Mouse (Mus musculus) retina, embryonic 14.5 days (tissue): Measurements from ENCODE around the gene Clstn3.
"Not testable (repeated sequence)": the region's sequence is repeated elsewhere in the genome, so short reads cannot be mapped to it uniquely, and the experiment has no call there.

Experiments
- DNase-seq: peaks from one replicate; pipeline ENCODE4 v3.0.0-alpha.2; 2015; ENCODE audit warnings: low spot score

Gene Clstn3

DNA sequence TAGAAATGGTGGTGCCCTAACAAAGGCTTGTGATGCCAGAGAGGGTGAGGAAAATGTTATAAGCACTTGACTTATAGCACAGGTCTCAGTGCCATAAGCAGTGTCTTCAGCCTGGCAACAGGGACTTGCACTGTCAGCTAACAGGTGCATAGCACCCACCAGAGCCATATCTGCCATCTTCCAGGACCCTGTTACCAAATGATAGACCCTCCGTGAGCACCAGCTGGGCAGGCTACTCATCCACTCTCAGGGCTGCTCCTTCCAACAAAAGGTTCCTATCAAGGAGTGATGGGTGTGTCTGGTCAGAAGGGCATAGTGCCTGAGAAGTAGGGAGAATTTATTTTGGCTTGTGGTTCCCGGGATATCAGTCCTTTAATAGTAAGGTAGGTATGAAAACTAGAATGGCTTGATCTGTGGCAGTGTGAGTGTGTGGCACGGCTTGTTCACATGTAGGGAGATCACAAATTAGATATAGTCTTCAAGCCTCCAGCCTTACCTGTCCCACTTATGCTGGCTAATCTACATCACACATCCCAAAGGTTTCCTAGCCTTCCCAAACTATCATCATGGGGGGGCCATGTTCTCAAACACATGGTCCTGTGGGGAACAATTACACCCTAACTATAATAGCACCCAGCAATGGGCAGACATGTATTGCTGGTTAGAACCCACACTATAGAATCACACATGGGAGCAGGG is 14.4 kb upstream of the Clstn3 start:
- DNase-seq: no peak

DNA sequence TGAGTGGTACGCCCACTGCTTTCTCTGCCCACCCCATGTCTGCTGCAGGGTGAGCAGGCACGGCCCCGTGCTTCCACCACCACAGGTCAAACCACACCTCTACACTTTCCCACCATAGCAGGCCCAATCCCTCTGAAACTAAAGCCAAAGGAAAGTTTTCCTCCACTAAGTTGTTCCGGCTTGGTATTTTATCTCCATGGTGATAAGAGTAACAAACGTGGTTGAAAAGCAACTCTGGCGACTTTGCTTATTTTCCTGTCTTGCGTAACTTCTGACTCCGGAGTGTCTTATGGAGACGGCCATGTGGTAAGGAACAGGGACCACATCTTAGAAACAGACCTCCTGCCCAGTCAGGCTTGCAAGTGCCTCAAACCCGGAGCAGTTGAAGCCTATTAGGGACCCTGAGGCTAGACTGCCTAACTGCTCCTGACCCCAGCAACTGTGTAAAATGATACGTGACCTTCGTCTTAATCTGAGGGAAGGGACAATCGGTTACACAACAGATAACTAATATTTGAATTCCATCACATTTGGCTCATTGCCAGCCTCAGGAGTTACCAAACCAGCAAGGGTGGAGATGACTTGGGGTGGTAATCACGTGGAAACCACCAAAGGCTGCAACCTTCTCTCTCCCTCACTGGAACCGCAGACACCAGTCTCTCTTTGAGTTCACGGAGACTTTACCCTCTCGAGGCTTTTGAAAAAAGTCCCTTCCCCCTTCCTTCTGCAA is 13.5 kb upstream of the Clstn3 start:
- no peak for DNase-seq

DNA sequence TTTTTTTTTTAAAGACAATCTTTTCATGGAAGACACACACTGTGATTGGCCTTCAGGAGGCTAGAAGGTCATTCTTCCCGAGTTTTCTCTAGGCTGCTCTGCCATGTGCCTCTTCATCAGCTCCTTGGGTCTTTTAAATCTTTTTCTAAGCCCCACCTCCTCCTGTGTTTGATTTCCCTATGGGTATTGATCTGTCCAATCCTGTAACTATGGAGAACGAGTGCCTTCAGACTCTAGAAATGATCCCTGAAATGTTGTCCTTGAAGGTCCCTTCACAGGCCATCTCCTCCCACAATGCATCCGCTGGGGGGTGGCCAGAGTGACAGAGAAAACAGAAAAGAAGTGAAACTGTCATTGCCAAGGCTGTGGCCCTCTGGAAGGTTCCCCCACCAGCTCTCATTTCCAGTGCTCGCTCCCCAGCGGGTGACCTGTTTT is 12.6 kb upstream of the Clstn3 start:
- no peak for DNase-seq

DNA sequence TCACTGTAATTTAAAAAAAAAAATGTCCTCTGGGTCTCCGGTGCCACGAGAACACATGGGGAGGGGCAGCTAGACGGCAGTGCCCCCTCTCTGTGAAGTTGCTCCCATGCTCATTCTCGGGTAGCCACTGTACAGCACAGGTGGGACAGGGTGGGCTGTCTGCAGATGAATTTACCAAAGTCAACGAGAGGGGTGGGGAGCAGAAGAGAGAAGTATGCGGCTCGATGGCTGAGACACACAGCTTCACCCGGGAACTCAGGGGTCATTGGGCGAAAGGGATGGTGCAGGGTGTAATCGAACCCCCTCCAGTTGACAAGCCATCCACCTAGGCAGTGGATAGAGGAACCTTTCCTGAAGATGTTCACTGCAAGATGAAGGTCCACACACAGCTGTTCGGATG is 12.2 kb upstream of the Clstn3 start:
- DNase-seq: no peak

DNA sequence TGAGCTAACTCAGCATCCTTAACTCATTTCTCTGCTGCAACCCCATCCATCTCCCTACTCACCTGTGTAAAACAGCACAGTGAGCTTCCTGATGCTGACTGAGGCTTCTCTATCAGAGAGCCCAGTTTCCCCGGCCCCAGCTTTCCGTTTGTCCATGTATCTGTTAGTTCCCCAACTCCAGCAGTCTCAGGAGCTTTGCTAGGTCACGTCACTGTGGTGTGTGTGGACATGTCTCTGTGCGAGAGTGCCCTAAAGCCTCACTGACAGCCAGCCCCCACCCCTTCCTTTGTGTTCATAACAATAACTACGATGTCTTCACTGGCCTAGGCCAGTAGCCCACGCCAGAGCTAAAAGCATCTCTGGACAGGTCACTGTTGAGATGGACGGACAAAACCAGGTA is 11.6 kb upstream of the Clstn3 start:
- DNase-seq: no peak

DNA sequence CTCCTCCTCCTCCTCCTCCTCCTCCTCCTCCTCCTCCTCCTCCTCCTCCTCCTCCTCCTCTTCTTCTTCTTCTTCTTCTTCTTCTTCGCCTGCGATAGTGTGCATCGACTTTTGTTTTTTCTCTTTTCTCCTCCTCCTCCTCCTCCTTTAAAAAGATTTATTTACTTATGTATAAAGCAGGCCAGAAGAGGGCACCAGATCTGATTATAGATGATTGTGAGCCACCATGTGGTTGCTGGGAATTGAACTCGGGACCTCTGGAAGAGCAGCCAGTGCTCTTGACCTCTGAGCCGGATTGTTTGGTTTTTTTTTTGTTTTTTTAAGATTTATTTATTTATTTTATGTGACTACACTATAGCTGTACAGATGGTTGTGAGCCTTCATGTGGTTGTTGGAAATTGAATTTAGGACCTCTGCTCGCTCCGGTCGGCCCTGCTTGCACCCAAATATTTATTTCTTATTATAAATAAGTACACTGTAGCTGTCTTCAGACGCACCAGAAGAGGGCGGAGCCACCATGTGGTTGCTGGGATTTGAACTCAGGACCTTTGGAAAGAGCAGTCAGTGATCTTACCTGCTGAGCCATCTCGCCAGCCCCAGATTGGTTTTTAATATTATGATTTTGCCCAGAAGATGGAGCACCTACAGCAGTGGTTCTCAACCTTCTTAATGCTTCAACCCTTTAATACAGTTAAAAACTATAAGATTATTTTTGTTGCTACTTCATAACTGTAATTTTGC is 10.9 kb upstream of the Clstn3 start:
- DNase-seq: not testable (repeated sequence)

DNA sequence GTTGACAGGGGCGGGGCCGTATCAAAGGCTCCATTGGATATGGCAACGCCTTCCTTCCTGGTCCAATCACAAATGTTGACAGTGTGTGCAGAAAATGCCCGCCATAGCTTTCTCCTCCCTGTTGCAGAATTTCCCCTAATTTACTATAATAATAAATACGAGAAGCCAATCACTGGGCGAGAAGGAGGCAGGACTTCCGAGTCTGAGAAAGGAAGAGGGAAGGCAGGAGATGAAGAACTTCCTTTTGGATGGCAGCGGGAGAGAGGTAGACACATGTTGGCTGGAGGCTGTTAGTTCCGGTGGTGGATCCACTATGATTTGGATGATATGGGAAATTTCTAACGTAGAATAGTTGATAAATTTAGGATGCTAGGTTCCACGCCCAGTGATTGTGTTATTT is 10.0 kb upstream of the Clstn3 start:
- DNase-seq: no peak

DNA sequence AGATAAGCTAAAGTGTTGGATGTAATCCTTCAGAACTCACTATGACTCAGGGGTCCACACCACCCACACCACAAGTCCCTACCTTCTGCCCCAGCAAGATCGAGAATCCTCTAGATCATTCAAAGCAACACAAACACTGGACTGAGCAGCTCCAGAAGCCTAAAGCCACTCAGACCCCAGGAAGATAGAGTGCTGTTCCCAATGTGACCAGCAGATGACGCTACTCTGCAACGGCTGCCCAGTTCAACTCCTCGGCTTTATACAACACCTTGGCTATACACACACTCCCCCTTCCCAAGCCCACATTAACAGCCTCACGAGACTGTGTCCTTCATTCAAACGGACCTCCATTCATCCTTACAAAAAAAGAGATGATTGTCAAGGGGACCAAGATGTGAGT is 8.2 kb upstream of the Clstn3 start:
- DNase-seq: peak; percentile 35

DNA sequence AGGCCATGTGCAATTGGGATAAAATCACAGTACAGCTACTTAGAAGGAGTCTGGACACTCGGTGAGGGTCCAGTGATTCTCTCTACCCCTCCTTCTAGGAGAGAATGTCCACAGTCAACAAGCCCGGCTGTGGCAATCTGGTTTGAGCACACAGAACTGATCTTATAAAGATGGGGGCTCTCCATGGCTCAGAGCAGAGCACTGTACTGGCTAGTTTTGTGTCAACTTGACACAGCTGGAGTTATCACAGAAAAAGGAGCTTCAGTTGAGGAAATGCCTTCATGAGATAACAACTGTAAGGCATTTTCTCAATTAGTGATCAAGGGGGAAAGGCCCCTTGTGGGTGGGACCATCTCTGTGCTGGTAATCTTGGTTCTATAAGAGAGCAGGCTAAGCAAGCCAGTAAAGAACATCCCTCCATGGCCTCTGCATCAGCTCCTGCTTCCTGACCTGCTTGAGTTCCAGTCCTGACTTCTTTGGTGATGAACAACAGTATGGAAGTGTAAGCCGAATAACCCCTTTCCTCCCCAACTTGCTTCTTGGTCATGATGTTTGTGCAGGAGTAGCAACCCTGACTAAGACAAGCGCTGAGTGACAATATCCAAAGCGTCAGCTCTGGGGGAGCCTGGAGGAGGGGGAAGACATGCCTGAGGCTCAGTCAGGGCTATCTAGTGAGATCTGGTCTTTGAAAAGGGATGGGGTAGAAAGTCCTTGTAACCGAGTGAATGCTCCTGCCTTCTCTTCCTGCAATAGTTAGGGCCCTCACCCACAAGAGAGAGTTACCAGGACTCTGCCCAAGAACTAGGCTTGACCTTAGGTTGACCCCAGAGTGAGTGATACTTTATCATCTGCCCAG is 7.4 kb upstream of the Clstn3 start:
- DNase-seq: not testable (repeated sequence)

DNA sequence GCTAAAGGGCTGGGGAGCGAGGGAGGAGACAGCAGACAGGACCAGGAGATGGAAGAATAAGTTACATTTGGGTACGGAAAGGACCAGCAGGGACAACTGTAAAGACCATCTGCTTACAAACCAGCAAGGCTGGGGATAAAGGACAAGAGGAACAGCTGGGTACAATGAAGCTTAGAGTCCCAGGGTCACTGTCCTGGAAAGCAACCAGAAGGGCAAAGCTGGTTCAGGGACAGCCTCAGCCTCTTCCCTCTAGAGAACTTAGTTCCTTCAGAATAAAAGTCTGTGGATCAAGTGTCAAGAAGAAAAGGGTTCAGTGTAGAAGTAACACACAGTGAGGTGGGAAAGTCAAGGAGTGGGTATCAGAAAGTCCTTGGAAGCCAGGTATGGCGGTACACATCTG is 6.5 kb upstream of the Clstn3 start:
- DNase-seq: no peak

DNA sequence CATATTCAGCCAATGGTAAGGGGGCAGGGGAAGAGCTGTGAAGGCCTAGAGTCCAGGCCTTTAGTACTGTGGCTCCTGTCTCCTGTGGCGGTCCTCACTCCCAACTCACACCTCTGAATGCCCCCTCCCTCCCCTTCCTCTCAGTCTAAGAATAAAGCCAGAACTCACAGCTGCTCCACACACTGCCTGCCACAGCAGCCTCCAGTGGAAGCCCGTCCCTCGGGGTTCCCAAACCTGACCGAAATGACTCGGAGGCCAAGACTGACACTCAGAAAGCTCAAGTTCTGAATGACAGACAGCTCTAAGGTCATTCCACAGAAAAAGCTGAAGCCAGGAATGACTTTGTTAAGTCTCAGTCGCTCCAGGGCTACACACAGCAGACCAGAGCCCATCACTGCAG is 1.1 kb upstream of the Clstn3 start:
- no peak for DNase-seq

DNA sequence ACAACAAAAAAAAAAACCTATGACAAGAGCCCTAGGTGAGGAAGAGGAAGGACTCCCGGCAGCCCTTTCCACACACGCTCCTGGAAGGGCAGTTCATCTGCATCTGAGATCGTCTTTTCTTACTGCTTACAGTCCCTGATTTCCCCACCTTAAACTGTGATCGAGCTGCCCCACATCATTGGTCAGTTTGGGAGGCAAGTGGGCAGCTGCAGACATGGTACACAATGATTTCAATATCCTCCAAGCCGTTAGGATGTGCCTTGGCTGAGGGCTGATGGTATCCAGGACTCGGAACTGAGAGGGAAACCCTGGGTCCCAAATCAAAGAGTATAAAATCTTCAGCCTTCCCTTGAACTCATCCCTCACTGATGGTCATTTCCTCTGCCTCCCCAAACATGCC is 705 bp upstream of the Clstn3 start:
- DNase-seq: no peak

DNA sequence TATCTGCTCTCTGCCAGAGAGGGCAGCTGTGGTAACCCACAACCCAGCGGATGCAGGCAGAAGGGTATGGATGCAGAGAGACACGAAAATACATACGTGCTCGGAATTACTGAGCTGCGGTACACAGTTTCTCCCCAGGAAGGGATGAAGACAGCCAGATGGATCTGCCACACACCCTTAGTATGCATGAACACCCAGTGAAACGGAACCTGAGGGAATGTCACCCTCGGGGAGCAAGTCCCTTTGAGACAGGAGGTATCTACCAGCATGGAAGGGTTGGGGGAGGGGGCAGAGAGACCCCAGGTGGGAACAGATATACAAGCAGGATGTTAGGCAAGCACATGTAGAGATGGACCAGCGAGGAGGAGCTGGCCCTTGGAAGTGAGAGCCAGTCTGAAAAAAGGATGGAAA is 708 bp downstream of the Clstn3 start:
- no peak for DNase-seq

DNA sequence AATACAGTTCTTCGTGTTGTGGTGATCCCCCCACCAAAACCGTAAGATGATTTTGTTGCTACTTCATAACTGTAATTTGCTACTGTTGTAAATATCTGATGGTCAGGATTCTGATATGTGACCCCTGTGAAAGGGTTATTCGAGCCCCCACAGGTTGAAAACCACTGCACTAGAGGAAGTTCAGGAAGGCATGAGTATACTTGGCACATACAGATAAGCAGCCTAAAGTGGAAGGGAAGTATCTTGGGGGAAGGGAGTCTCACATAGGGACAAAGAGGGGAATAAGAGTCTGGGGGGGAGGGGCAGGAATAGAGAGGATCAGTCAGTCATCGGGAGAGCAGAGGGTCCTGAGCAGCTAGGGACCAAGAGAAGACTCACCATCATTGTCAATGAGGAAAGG is 5.2 kb downstream of the Clstn3 start:
- no peak for DNase-seq

DNA sequence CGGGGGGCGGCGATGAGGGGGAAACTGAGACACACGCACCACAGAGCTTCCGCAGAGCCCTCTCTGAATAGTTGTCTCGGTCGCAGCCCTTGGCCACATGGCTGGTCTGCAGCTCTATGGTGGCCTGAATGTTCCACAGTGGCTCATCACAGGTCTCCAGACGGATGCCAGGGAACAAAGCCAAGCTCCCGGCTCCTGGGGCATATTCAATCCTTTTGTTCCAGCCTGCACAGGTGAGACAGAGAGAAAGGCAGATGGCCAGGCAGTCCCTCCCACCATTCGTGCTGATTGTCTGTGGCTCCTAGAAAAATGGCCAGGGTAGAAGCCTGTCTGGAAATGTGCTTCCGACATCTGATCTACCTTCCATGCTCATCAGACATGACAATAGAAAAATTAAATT is 6.1 kb downstream of the Clstn3 start:
- DNase-seq: no peak

DNA sequence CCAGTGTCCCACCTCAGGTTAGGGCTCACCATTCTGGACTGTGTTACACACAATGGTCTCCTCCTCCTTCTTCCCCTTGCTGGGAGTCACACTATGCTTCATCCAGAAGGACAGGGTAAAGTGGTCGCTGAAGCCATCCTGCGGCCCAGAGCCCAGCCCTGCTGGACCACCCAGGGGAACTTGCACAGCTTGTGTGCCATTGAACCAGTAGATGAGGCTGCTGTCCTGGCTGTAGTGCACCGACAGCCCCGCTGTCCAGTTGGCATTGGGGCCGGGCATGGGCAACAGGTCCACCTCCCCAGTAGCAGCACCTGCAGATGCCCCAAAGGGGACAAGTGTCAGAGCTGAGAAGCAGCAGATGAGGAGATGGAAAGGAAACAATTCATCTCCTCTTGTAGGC is 6.8 kb downstream of the Clstn3 start:
- DNase-seq: no peak

DNA sequence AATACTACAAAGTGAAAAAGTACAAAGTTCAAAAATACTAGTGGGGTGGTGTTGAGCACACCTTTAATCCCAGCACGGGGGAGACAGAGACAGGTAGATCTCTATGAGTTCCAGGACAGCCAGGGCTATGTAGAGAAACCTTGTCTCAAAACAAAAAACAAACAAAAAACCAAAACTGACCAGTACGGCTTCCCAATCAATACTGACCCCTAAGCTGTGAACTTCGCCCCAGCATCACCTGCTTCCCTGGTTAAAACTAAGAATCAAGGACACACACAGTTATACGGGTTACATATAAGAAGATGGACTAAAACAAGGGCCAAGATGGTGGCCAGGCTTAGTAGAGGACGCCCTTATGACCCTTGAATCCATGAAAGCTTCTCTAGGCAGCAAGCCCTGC is 8.4 kb downstream of the Clstn3 start:
- DNase-seq: no peak

DNA sequence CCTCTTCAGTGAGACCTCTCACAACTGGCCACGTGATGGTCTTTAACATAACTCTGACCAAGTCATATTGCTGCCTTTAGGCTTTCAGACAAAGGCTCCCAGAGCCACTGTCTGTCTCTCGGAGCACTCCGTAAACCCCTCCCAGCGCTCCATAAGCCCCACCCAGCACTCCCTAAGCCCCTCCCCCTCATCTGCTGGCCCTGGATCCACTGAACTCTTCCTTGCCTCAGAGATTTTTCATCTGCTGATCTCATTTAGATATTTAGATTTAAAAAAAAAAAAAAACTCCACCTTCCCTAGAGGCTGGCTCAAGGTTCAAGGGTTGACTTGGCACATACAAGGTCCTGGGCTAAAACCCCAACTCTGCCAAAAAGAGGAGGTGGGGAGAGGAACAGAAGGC is 10.8 kb downstream of the Clstn3 start:
- peak; percentile 37 for DNase-seq

DNA sequence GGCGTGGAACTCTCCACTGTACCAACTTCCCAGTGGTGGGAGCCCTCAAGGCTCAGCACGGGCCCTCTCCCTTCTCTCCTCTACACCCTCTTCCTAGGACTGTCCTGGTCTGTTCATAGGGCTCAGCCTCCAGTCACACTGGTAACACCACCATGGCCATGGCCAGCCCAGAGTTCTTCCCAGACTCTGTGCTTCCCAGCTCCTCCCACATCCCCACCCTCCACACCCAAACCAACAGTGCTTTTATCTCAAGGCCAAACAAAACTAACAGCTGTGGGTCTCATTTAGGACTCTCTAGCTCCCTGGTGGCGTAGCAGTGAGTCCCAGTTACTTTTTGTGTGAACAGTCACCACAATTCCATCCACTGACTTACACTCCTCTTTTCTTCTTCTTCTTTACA is 12.6 kb downstream of the Clstn3 start:
- DNase-seq: no peak

DNA sequence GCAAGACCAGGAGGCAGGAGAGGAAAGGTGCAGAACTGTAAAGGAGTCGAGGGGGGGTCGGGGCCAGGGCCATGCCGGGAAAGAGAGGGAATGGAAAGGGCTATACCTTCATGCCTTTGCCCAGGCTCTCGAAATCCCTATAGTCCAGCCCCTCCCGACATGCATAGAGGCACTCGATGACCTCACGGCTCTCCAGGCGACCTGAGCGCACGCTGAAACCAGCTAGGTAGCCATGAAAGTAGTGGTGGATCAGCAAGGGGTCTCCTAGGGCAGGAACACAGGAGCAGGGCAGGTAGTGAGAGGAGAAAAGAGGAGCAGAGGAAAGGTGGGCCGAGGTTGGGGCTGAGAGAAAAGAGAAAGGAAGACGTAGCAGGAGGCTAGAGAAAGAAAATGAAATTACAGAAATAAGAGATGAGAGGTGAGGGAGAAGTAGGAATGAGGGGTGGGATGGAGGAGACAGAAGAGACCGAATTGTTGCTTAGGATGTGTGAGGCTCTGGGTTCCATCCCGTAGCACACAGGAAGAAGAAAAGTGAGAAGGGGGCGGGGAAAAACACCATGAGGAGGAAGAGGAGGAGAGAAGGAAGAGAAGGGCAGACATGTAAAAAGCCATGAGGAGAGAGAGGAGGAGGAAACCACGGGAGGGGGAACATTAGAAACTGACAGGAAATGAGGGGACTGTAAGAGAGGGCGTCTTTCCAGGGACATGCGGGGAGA is 14.8 kb downstream of the Clstn3 start:
- DNase-seq: no peak

DNA sequence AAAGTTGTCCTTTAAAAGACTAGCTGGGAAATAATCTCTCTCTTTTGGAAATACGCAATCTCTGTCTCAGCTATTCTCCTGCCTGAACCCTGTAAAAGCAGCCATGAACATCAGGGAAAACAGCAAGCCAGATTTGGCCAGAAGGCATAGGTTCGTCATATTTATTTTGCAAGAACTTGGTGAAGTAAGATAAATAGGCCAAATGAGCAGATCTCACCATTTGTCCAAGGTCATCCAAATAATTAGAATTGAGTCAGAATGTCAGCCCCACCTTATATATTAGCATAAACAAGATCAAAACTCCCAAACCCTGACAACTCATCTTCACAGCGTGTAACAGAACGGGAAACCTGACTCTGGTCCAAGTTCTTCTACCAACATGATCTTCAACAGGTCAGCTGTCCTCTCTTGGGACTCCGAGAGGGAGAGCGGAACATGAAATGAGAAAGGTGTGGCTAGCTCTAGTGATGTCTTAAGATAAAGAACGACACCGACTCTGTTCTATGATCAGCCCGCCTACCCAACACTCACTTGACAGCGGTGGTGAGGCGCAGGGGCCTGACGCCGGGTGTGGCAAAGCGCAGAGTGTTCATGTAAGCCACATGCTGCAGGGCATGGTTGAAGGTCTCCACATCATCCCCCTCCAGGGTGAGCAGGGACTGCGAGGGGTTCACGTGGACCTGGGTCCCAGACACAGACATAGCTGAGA is 15.5 kb downstream of the Clstn3 start:
- no peak for DNase-seq
